Mouse (Mus musculus) heart, embryonic 15.5 days (tissue): ENCODE data around the gene Abca13. TPM values are rescaled to one million over a fixed set of nuclear protein-coding genes. Genes with fewer than 3 reads are reported as not detected.

ENCODE experiments used
- ATAC-seq: fragments of 200-750 bp; cut with Nextera tagmentation; replicated peaks from 2 replicates; pipeline ENCODE4 v1.8.0; 2017; ENCODE audit warnings: low read depth, moderate TSS enrichment; ENCODE audit not compliant: insufficient number of reproducible peaks, insufficient read depth, low FRiP score
- H3K27ac ChIP-seq: fragments of 300-500 bp; sonication (generic); 2 replicates; pipeline ENCODE4 v1.5.1; 2015; ENCODE audit warnings: mild to moderate bottlenecking, inconsistent platforms
- H3K27me3 ChIP-seq: fragments of 300-500 bp; sonication (generic); 2 replicates; pipeline ENCODE4 v1.6.1; 2015; ENCODE audit warnings: inconsistent platforms
- H3K36me3 ChIP-seq: fragments of 300-500 bp; sonication (generic); 2 replicates; pipeline ENCODE4 v1.6.1; 2015; ENCODE audit warnings: mild to moderate bottlenecking, inconsistent platforms
- H3K4me1 ChIP-seq: fragments of 300-500 bp; sonication (generic); replicated peaks from 2 replicates; pipeline ENCODE4 v1.6.1; 2015; ENCODE audit warnings: inconsistent platforms
- H3K4me2 ChIP-seq: fragments of 300-500 bp; sonication (generic); 2 replicates; pipeline ENCODE4 v1.6.1; 2015; ENCODE audit warnings: inconsistent platforms, mild to moderate bottlenecking, moderate library complexity
- H3K4me3 ChIP-seq: fragments of 300-500 bp; sonication (generic); 2 replicates; pipeline ENCODE4 v1.5.1; 2015; ENCODE audit warnings: mild to moderate bottlenecking, inconsistent platforms
- H3K9ac ChIP-seq: fragments of 300-500 bp; sonication (generic); 2 replicates; pipeline ENCODE4 v1.6.1; 2015; ENCODE audit warnings: mild to moderate bottlenecking, inconsistent platforms
- H3K9me3 ChIP-seq: fragments of 300-500 bp; sonication (generic); replicated peaks from 2 replicates; pipeline ENCODE4 v1.6.1; 2016; ENCODE audit warnings: inconsistent platforms
- WGBS: fragments of 180-500 bp; shearing (Covaris S2); methylation state at CpG from one replicate; pipeline ENCODE4 v1.1.7; 2015; ENCODE audit warnings: mixed read lengths; 5-methylcytosine and 5-hydroxymethylcytosine counted together
- polyA plus RNA-seq: library from polyadenylated mRNA; unstranded; fragments of >200 nt; fragmentation: Nextera tagmentation; extraction: Ambion mirVana; gene quantifications from 2 replicates; pipeline ENCODE4 v1.2.1, GENCODE M21; 2015

The Abca13 gene
- polyA plus RNA-seq, 1 experiment from 2014 or later = 0.01 TPM

- Histone ChIP-seq H3K27me3 (no peaks in the 10 kb centered on the region), H3K4me3 (no peak overlapping the region), H3K4me1 (no peaks in the 10 kb centered on the region), H3K9me3 (no peaks in the 10 kb centered on the region), H3K36me3 (no peaks in the 10 kb centered on the region), H3K4me2 (no peak overlapping the region), H3K27ac (no peak overlapping the region), H3K9ac (no peak overlapping the region)
- no peak for ATAC-seq
- 35% methylated on average over 6 of the region's 6 CpGs for WGBS
Measured at GRCm38 (mm10) chr11:9536811-9537210, 345.1 kb downstream of the Abca13 start.

- H3K4me3 ChIP-seq = no peak overlapping the region
- no peak overlapping the region for H3K4me2 ChIP-seq
- no peak overlapping the region for H3K27ac ChIP-seq
- no peaks in the 10 kb centered on the region for H3K9me3 ChIP-seq
- ATAC-seq = no peak
- H3K36me3 ChIP-seq = no peaks in the 10 kb centered on the region
- H3K9ac ChIP-seq = no peak overlapping the region
- H3K27me3 ChIP-seq = no peaks in the 10 kb centered on the region
- H3K4me1 ChIP-seq = no peaks in the 10 kb centered on the region
- WGBS = 26% methylated on average over 1 of the region's 1 CpGs
Measured at GRCm38 (mm10) chr11:9538328-9538727, 346.6 kb downstream of the Abca13 start.

DNA sequence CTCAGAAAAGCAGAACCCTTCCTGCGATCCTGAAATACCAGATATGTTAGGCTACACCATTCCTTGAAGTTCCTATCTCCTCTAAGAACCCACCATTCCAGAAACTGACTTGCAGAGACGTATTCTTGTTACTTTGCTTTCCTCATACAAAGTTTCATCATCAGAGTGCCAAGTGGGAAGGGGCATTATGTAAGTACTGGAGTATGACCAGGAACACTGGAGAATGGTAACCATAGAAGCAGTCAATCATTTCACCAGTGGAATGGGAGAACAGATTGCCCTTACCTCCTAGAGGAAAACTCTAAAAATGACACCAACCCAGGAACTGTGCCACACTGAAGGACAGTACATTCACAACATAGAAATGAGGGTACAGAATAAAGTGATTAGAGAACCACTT lies 368.3 kb downstream of the Abca13 start:
- 62% methylated on average over 2 of the region's 2 CpGs for WGBS
- H3K4me3 ChIP-seq = no peak overlapping the region
- H3K9me3 ChIP-seq = no peaks in the 10 kb centered on the region
- H3K36me3 ChIP-seq = no peaks in the 10 kb centered on the region
- no peak overlapping the region for H3K9ac ChIP-seq
- no peak for ATAC-seq
- H3K27me3 ChIP-seq = no peaks in the 10 kb centered on the region
- H3K4me2 ChIP-seq = no peak overlapping the region
- H3K27ac ChIP-seq = no peak overlapping the region
- no peaks in the 10 kb centered on the region for H3K4me1 ChIP-seq

GRCm38 (mm10) chr11:9568302-9568701 lies 376.6 kb downstream of the Abca13 start:
- Histone ChIP-seq H3K4me2 (no peak overlapping the region), H3K4me3 (no peak overlapping the region), H3K4me1 (no peaks in the 10 kb centered on the region), H3K9me3 (no peaks in the 10 kb centered on the region), H3K27me3 (no peaks in the 10 kb centered on the region), H3K36me3 (no peaks in the 10 kb centered on the region), H3K27ac (no peak overlapping the region), H3K9ac (no peak overlapping the region)
- ATAC-seq = no peak
- WGBS = 78% methylated on average over 2 of the region's 2 CpGs

DNA sequence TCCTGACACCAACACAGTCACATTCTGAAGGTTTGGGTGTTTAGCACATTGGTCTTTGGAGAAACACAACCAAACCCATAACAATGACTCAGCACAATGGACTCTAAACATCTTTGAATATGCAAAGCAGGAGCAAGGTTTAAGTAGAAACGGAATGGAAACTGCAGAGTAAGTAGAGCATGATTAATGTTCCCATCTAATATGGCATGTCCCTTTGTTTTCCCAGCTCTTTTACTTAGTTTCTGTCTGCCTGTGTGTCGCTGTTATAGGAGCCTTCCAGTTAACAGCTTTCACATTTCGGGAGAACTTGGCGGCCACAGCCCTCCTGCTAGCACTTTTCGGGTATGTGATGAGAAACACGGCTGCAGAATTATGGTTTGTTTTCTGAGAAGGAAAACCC lies 378.6 kb downstream of the Abca13 start:
- Histone ChIP-seq H3K9me3 (no peaks in the 10 kb centered on the region), H3K9ac (no peak overlapping the region), H3K4me2 (no peak overlapping the region), H3K27me3 (no peaks in the 10 kb centered on the region), H3K4me1 (no peaks in the 10 kb centered on the region), H3K4me3 (no peak overlapping the region), H3K36me3 (no peaks in the 10 kb centered on the region), H3K27ac (no peak overlapping the region)
- WGBS = 72% methylated on average over 6 of the region's 6 CpGs
- no peak for ATAC-seq

GRCm38 (mm10) chr11:9574894-9575293 lies 383.2 kb downstream of the Abca13 start:
- H3K4me1 ChIP-seq = no peaks in the 10 kb centered on the region
- H3K36me3 ChIP-seq = no peaks in the 10 kb centered on the region
- ATAC-seq = no peak
- H3K4me3 ChIP-seq = no peak overlapping the region
- H3K9ac ChIP-seq = no peak overlapping the region
- H3K4me2 ChIP-seq = no peak overlapping the region
- no peaks in the 10 kb centered on the region for H3K9me3 ChIP-seq
- no peak overlapping the region for H3K27ac ChIP-seq
- WGBS = 74% methylated on average over 4 of the region's 4 CpGs
- H3K27me3 ChIP-seq = no peaks in the 10 kb centered on the region

DNA sequence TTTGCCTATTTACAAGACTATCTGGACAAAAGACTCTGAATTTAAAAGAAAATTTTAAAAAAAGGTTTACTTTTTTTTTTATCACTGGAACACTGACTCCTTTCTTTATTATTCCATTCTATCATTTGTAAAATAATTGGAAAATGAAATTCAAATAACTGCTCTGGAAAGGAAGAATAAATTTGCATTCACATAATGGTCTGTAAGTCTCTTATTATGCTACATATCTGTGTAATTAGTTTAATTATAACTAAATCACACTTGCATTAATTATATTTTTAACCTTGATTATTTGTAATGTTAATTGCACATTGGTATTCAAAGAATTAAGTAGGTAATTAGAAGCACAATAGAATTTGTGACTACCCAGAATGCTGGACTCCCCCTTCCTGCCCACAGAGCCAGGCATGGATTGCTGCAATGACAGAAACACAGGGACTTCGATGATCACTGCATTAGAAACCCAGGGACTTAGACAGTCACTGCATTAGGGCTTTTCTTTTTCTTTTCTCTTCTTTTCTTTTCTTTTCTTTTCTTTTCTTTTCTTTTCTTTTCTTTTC lies 400.1 kb downstream of the Abca13 start:
- H3K27me3 ChIP-seq = no peaks in the 10 kb centered on the region
- H3K4me2 ChIP-seq = no peak overlapping the region
- no peak overlapping the region for H3K9ac ChIP-seq
- H3K4me1 ChIP-seq = no peaks in the 10 kb centered on the region
- WGBS = 76% methylated on average over 1 of the region's 1 CpGs
- ATAC-seq = no peak
- H3K27ac ChIP-seq = no peak overlapping the region
- no peaks in the 10 kb centered on the region for H3K9me3 ChIP-seq
- H3K36me3 ChIP-seq = no peaks in the 10 kb centered on the region
- no peak overlapping the region for H3K4me3 ChIP-seq

DNA sequence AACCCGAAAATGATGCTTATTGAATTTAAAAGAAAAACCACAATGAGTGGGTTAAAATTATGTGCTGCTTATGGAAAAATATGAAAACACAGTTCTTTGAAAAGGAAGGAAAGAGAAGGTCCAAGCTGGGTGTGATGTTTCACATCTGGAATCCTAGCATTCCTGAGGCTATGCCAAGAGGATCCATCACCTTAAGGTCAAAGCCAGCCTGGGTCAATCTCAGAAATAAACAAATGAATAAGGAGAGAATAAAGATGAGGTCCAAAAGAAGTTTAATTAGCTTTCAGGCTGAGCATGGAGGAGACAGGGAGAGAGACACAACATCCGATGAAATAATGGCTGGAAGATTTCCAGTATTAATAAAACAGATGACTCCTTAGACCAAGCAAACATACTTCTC lies 405.6 kb downstream of the Abca13 start:
- Histone ChIP-seq H3K36me3 (no peaks in the 10 kb centered on the region), H3K27ac (no peak overlapping the region), H3K27me3 (no peaks in the 10 kb centered on the region), H3K9me3 (no peaks in the 10 kb centered on the region), H3K4me2 (no peak overlapping the region), H3K4me3 (no peak overlapping the region), H3K4me1 (no peaks in the 10 kb centered on the region), H3K9ac (no peak overlapping the region)
- WGBS = 63% methylated on average over 2 of the region's 2 CpGs
- ATAC-seq = no peak

DNA sequence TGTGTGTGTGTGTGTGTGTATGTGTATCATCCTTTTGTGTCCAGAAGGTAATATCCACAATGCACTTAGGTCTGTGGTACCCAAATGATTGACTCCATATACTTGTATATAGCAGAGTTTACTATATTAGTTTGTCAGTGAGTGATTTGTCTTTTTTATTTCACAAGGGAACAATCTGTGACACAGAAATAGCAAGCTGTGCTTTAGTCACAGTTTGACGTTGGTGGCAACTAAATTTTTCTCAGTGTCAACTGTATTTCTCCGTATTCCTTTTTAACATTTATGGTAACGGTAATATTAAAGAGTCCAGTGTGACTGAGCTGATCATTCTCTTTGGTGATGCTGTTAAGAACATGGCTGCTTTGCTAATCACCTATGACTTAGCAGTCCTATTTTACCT lies 409.4 kb downstream of the Abca13 start:
- 84% methylated on average over 3 of the region's 3 CpGs for WGBS
- no peaks in the 10 kb centered on the region for H3K36me3 ChIP-seq
- no peak overlapping the region for H3K4me3 ChIP-seq
- no peak overlapping the region for H3K4me2 ChIP-seq
- no peaks in the 10 kb centered on the region for H3K27me3 ChIP-seq
- no peak for ATAC-seq
- H3K4me1 ChIP-seq = no peaks in the 10 kb centered on the region
- H3K9me3 ChIP-seq = no peaks in the 10 kb centered on the region
- H3K27ac ChIP-seq = no peak overlapping the region
- no peak overlapping the region for H3K9ac ChIP-seq

GRCm38 (mm10) chr11:9602137-9602536 lies 410.4 kb downstream of the Abca13 start:
- no peak overlapping the region for H3K4me3 ChIP-seq
- no peaks in the 10 kb centered on the region for H3K36me3 ChIP-seq
- no peaks in the 10 kb centered on the region for H3K9me3 ChIP-seq
- no peaks in the 10 kb centered on the region for H3K27me3 ChIP-seq
- 60% methylated on average over 4 of the region's 4 CpGs for WGBS
- ATAC-seq = no peak
- H3K27ac ChIP-seq = no peak overlapping the region
- H3K9ac ChIP-seq = no peak overlapping the region
- no peaks in the 10 kb centered on the region for H3K4me1 ChIP-seq
- no peak overlapping the region for H3K4me2 ChIP-seq

- ATAC-seq = no peak
- Histone ChIP-seq H3K4me2 (no peak overlapping the region), H3K36me3 (no peaks in the 10 kb centered on the region)
Measured at GRCm38 (mm10) chr11:9608249-9608648, 416.5 kb downstream of the Abca13 start.

DNA sequence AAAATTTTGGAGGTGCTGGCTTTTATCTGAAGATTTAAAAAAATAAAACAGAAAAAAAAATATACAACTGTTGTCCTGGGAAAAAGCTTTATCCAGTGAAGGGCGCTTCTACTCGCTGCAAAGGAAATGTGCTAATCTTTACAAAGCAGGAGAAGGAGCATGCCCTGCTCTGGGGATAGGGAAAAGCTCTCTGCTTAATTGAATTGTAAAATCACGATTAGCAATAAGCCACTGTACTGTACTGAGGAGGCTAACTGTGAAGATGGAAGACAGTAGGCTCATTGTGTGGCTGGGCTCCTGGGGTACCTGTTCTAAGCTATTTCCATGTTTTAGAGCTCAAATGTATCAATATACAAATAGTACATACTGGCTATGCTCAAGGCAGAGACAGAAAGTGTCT lies 417.3 kb downstream of the Abca13 start:
- no peaks in the 10 kb centered on the region for H3K9me3 ChIP-seq
- no peak for ATAC-seq
- no peaks in the 10 kb centered on the region for H3K4me1 ChIP-seq
- H3K27ac ChIP-seq = no peak overlapping the region
- no peaks in the 10 kb centered on the region for H3K27me3 ChIP-seq
- H3K4me3 ChIP-seq = no peak overlapping the region
- no peaks in the 10 kb centered on the region for H3K36me3 ChIP-seq
- WGBS = 42% methylated on average over 3 of the region's 3 CpGs
- no peak overlapping the region for H3K4me2 ChIP-seq
- no peak overlapping the region for H3K9ac ChIP-seq

More at GRCm38 (mm10) chr11:9608249-9608648, 416.5 kb downstream of the Abca13 start:
- Histone ChIP-seq H3K4me3 (no peak overlapping the region), H3K27ac (no peak overlapping the region), H3K27me3 (no peaks in the 10 kb centered on the region), H3K9ac (no peak overlapping the region), H3K4me1 (no peaks in the 10 kb centered on the region), H3K9me3 (no peaks in the 10 kb centered on the region)
